Mouse (Mus musculus) midbrain, embryonic 14.5 days (tissue): ENCODE results near the gene Myo15b. TPM values are rescaled to one million over a fixed set of nuclear protein-coding genes. Genes with fewer than 3 reads are reported as not detected.

Source experiments
- polyA plus RNA-seq: library from polyadenylated mRNA; unstranded; fragments of >200 nt; fragmentation: Nextera tagmentation; extraction: Ambion mirVana; gene quantifications from 2 replicates; pipeline ENCODE4 v1.2.1, GENCODE M21; 2014

Myo15b gene
- polyA plus RNA-seq, 1 experiment from 2014 or later = not detected

Other genes starting within 250 kb of the Myo15b start
- 9.7 and 11.4 TPM in 2 replicates for gene Mif4gd, start 245.4 kb upstream of the Myo15b start, polyA plus RNA-seq
- gene Slc25a19, start 230.1 kb upstream of the Myo15b start, polyA plus RNA-seq = 35.8 and 39.8 TPM in 2 replicates
- gene Grb2, start 149.8 kb upstream of the Myo15b start, polyA plus RNA-seq = 113 and 135 TPM in 2 replicates
- gene Tmem94, start 93.0 kb upstream of the Myo15b start, polyA plus RNA-seq = 15.2 and 20.9 TPM in 2 replicates
- gene Caskin2, start 44.8 kb upstream of the Myo15b start, polyA plus RNA-seq = 8.4 and 9.8 TPM in 2 replicates
- 17.2 and 20.5 TPM in 2 replicates for gene Tsen54, start 43.7 kb upstream of the Myo15b start, polyA plus RNA-seq
- 0.55 and 0.63 TPM in 2 replicates for gene Llgl2, start 34.4 kb upstream of the Myo15b start, polyA plus RNA-seq
- 0.46 and 1.1 TPM in 2 replicates for gene Smim5, start 41.6 kb downstream of the Myo15b start, polyA plus RNA-seq
- gene Smim6, start 53.6 kb downstream of the Myo15b start, polyA plus RNA-seq = 0.22 and 0.31 TPM in 2 replicates
- gene Sap30bp, start 74.9 kb downstream of the Myo15b start, polyA plus RNA-seq = 48.4 and 49.9 TPM in 2 replicates
- gene Recql5, start 75.1 kb downstream of the Myo15b start, polyA plus RNA-seq = 18.0 and 18.4 TPM in 2 replicates
- gene Itgb4, start 116.3 kb downstream of the Myo15b start, polyA plus RNA-seq = 0.43 and 0.68 TPM in 2 replicates
- gene Galk1, start 154.3 kb downstream of the Myo15b start, polyA plus RNA-seq = 32.5 and 39.3 TPM in 2 replicates
- 2,683 and 2,948 TPM in 2 replicates for gene H3f3b, start 169.6 kb downstream of the Myo15b start, polyA plus RNA-seq
- 26.5 and 33.0 TPM in 2 replicates for gene Unk, start 171.9 kb downstream of the Myo15b start, polyA plus RNA-seq
- gene Unc13d, start 219.6 kb downstream of the Myo15b start, polyA plus RNA-seq = 1.1 and 1.5 TPM in 2 replicates
- 152 and 160 TPM in 2 replicates for gene Wbp2, start 228.6 kb downstream of the Myo15b start, polyA plus RNA-seq